Mouse (Mus musculus): Measurements from ENCODE around the gene Mylpf. TPM values are rescaled to one million over a fixed set of nuclear protein-coding genes. Genes with fewer than 3 reads are reported as not detected.

Mylpf gene
- total and polyA plus RNA-seq, 3 experiments, result 3.0 to 5.2 (median 3.2) TPM

GRCm38 (mm10) chr7:127243870-127244657 lies 35.4 kb downstream of the Mylpf start, which contains the start of gene Zfp771:
Zfp771 (plus strand) TSS chr7:127244274.
- TF ChIP-seq KAT2A (IDR thresholded peaks at IDR 0.05; ENCODE audit: insufficient replicate concordance, low read length), result no peak
- peak; percentile 82 for TF ChIP-seq ZMIZ1 (IDR thresholded peaks at IDR 0.05; ENCODE audit: low read depth, low read length)
- peak; percentile 42 for TF ChIP-seq IRF4 (IDR thresholded peaks at IDR 0.05; ENCODE audit: low read depth, low read length)
- TF ChIP-seq ETS1 (conservative IDR thresholded peaks at IDR 0.05; ENCODE audit: low read depth, low read length), result no peak
- TF ChIP-seq MEF2A (IDR thresholded peaks at IDR 0.05; ENCODE audit: borderline replicate concordance, low read depth, low read length), result no peak
- TF ChIP-seq JUN (IDR thresholded peaks at IDR 0.05; ENCODE audit: insufficient read depth, low read depth, low read length), result no peak
- peak; percentile 59 for TF ChIP-seq HCFC1 (IDR thresholded peaks at IDR 0.05; ENCODE audit: low read depth, low read length)
- TF ChIP-seq RCOR1 (conservative IDR thresholded peaks at IDR 0.05; ENCODE audit: low read depth, low read length), result no peak
- no peak for TF ChIP-seq NRF1 (IDR thresholded peaks at IDR 0.05; ENCODE audit: low read depth, low read length)
- TF ChIP-seq MAX (IDR thresholded peaks at IDR 0.05; ENCODE audit: low read length), result peak; percentile 48
- TF ChIP-seq RAD21 (IDR thresholded peaks at IDR 0.05; ENCODE audit: low read depth, low read length), result no peak
- peak; percentile 94 for TF ChIP-seq NELFE (IDR thresholded peaks at IDR 0.05; ENCODE audit: low read depth, low read length)
- no peak for TF ChIP-seq GABPA (IDR thresholded peaks at IDR 0.05; ENCODE audit: insufficient replicate concordance, low read depth, low read length)
- TF ChIP-seq SIN3A (IDR thresholded peaks at IDR 0.05; ENCODE audit: low read length), result peak; percentile 66; the same call in 1 of the 2 replicates
- no peak for TF ChIP-seq PAX5 (IDR thresholded peaks at IDR 0.05; ENCODE audit: low read length)
- no peak for TF ChIP-seq E2F4 (IDR thresholded peaks at IDR 0.05; ENCODE audit: insufficient replicate concordance, low read depth, low read length)
- TF ChIP-seq SMC3 (IDR thresholded peaks at IDR 0.05; ENCODE audit: low read depth, low read length), result no peak
- TF ChIP-seq MAFK (IDR thresholded peaks at IDR 0.05; ENCODE audit: insufficient replicate concordance, low read length), result no peak
- TF ChIP-seq MYC (IDR thresholded peaks at IDR 0.05; ENCODE audit: low read depth, low read length), result peak; percentile 56
- peak; percentile 57; the same call in 1 of the 2 replicates for TF ChIP-seq ELF1 (IDR thresholded peaks at IDR 0.05; ENCODE audit: low read depth, low read length)
- no peak for TF ChIP-seq JUND (conservative IDR thresholded peaks at IDR 0.05; ENCODE audit: low read depth, low read length)
- peak; percentile 16 for TF ChIP-seq BHLHE40 (IDR thresholded peaks at IDR 0.05; ENCODE audit: low read depth, low read length)
- no peak for TF ChIP-seq ZKSCAN1 (IDR thresholded peaks at IDR 0.05; ENCODE audit: borderline replicate concordance, low read depth, low read length)
- no peak for TF ChIP-seq CHD2 (IDR thresholded peaks at IDR 0.05; ENCODE audit: low read length)
- no peak for TF ChIP-seq USF2 (conservative IDR thresholded peaks at IDR 0.05; ENCODE audit: low read depth, low read length)
- TF ChIP-seq CTCF (conservative IDR thresholded peaks at IDR 0.05 in 1 of 2, IDR thresholded peaks at IDR 0.05 in 1 of 2; ENCODE audit: low read depth in 2 of 2, low read length in 2 of 2), result peak in 1 of 2 experiments; percentile 11; a peak in 1 of 4 replicates
- 0 out of 2 replicates have a peak, but pooled peaks have one; percentile 2 for TF ChIP-seq ZNF384 (IDR thresholded peaks at IDR 0.05; ENCODE audit: low read depth, low read length)
- peak; percentile 89 for TF ChIP-seq MXI1 (IDR thresholded peaks at IDR 0.05; ENCODE audit: low read depth, low read length)
- TF ChIP-seq TBP (conservative IDR thresholded peaks at IDR 0.05; ENCODE audit: low read depth, low read length), result peak; percentile 79
- no peak; the same call in 1 of the 2 replicates for TF ChIP-seq EP300 (IDR thresholded peaks at IDR 0.05; ENCODE audit: low read length)
- no peak for TF ChIP-seq ZC3H11A (IDR thresholded peaks at IDR 0.05; ENCODE audit: low read depth, low read length)
- TF ChIP-seq MAZ (IDR thresholded peaks at IDR 0.05; ENCODE audit: low read depth, low read length), result peak; percentile 66; the same call in 1 of the 2 replicates
- TF ChIP-seq TCF12 (IDR thresholded peaks at IDR 0.05; ENCODE audit: low read depth, low read length), result peak; percentile 81
- peak; percentile 62; the same call in 1 of the 2 replicates for TF ChIP-seq POLR2AphosphoS2 (IDR thresholded peaks at IDR 0.05; ENCODE audit: low read depth, low read length)
- no peak for TF ChIP-seq USF1 (IDR thresholded peaks at IDR 0.05; ENCODE audit: low read depth, low read length)
- TF ChIP-seq POLR2A (IDR thresholded peaks at IDR 0.05; ENCODE audit: low read depth, low read length), result peak; percentile 98
- no peak; the same call in 1 of the 2 replicates for TF ChIP-seq CHD1 (IDR thresholded peaks at IDR 0.05; ENCODE audit: low read depth, low read length)
- peak; percentile 99 for TF ChIP-seq UBTF (IDR thresholded peaks at IDR 0.05; ENCODE audit: low read depth, low read length)
- peak; percentile 96 for DNase-seq (ENCODE audit: extremely low read depth)
- H3K4me2 ChIP-seq (ENCODE audit: insufficient read depth, low read depth, poor library complexity, severe bottlenecking), result peak within 1 kb of the TSS; percentile 64
- H3K4me3 ChIP-seq (replicated peaks in 1 of 3; ENCODE audit: low read depth in 2 of 3, low read length in 2 of 3, poor library complexity in 1 of 3), result peak within 1 kb of the TSS; percentile 76 to 90 (median 82)
- H3K79me2 ChIP-seq (replicated peaks; ENCODE audit: control insufficient read depth, extremely low read depth, insufficient read depth, poor library complexity, severe bottlenecking), result peaks cover 4% of the 10 kb centered on the region
- dilution Hi-C loops (cut with MboI; ENCODE audit: extremely low pct_ligation_motif_present, extremely low pct_unique_long_range_greater_than_20kb, low sequenced_read_pairs), result no loop called here
- peaks cover 14 to 42% of the 10 kb centered on the region in 2 experiments for H3K4me1 ChIP-seq (ENCODE audit: control insufficient read depth in 1 of 2, insufficient read depth in 2 of 2)
- peaks cover 3% of the 10 kb centered on the region for H3K9me3 ChIP-seq (replicated peaks; ENCODE audit: low read length)
- no peaks in the 10 kb centered on the region for H3K27me3 ChIP-seq (replicated peaks)
- H3K9ac ChIP-seq (ENCODE audit: insufficient read depth, low read depth), result peak within 1 kb of the TSS; percentile 99
- in situ Hi-C loops (cut with MboI; ENCODE audit: low pct_ligation_motif_present, low pct_unique_long_range_greater_than_20kb, low sequenced_read_pairs), result no loop called here
- peak within 1 kb of the TSS; percentile 88 for H3K27ac ChIP-seq (ENCODE audit: insufficient read depth, low read depth)
- H3K36me3 ChIP-seq (replicated peaks in 1 of 2; ENCODE audit: control insufficient read depth in 1 of 2, insufficient read depth in 1 of 2, low read length in 1 of 2), result peaks cover 16 to 33% of the 10 kb centered on the region in 2 experiments

Data from CH12.LX (cell line).